Mouse (Mus musculus): ENCODE measurements around the gene Nsf. TPM values are rescaled to one million over a fixed set of nuclear protein-coding genes. Genes with fewer than 3 reads are reported as not detected.

The Nsf gene
- polyA plus RNA-seq, 1 experiment from 2014 or later, result 25.8 TPM

GRCm38 (mm10) chr11:103987423-103987822 lies 33.6 kb upstream of the Nsf start:
- Histone ChIP-seq H3K27me3 (ENCODE audit: control insufficient read depth, insufficient read depth, low read depth, low read length) (no peaks in the 10 kb centered on the region), H3K4me2 (ENCODE audit: low read depth, low read length) (no peak overlapping the region), H3K9me3 (replicated peaks; ENCODE audit: control insufficient read depth, low read length) (no peaks in the 10 kb centered on the region), H3K27ac (ENCODE audit: low read length) (no peak overlapping the region), H3K36me3 (ENCODE audit: control insufficient read depth, insufficient read depth) (peaks cover 4% of the 10 kb centered on the region), H3K4me1 (ENCODE audit: control insufficient read depth, low read depth, low read length) (no peaks in the 10 kb centered on the region), H3K9ac (ENCODE audit: low read depth, low read length) (no peak overlapping the region), H3K4me3 (ENCODE audit: low read depth, low read length) (no peak overlapping the region)
- WGBS (ENCODE audit: insufficient replicate concordance), result 32% methylated on average over 8 of the region's 8 CpGs
- peak; percentile 35; the same call in 1 of the 2 replicates for ATAC-seq (ENCODE audit: low read depth)

- no peak overlapping the region for H3K4me2 ChIP-seq (ENCODE audit: low read depth, low read length)
- no peaks in the 10 kb centered on the region for H3K27me3 ChIP-seq (ENCODE audit: control insufficient read depth, insufficient read depth, low read depth, low read length)
- no peak overlapping the region for H3K27ac ChIP-seq (ENCODE audit: low read length)
- no peak for ATAC-seq (ENCODE audit: low read depth)
- H3K4me3 ChIP-seq (ENCODE audit: low read depth, low read length), result no peak overlapping the region
- H3K9ac ChIP-seq (ENCODE audit: low read depth, low read length), result no peak overlapping the region
- no peaks in the 10 kb centered on the region for H3K4me1 ChIP-seq (ENCODE audit: control insufficient read depth, low read depth, low read length)
- 35% methylated on average over 5 of the region's 5 CpGs for WGBS (ENCODE audit: insufficient replicate concordance)
- H3K9me3 ChIP-seq (replicated peaks; ENCODE audit: control insufficient read depth, low read length), result no peaks in the 10 kb centered on the region
- H3K36me3 ChIP-seq (ENCODE audit: control insufficient read depth, insufficient read depth), result peaks cover 4% of the 10 kb centered on the region
Measured at GRCm38 (mm10) chr11:103984067-103984466, 30.2 kb upstream of the Nsf start.

- WGBS (ENCODE audit: insufficient replicate concordance), result 74% methylated on average over 5 of the region's 5 CpGs
- ATAC-seq (ENCODE audit: low read depth), result no peak
- H3K36me3 ChIP-seq (ENCODE audit: control insufficient read depth, insufficient read depth), result peaks cover 6% of the 10 kb centered on the region
Measured at GRCm38 (mm10) chr11:103981826-103982225, 28.0 kb upstream of the Nsf start.

GRCm38 (mm10) chr11:103979381-103979780 lies 25.5 kb upstream of the Nsf start:
- H3K4me1 ChIP-seq (ENCODE audit: control insufficient read depth, low read depth, low read length), result no peaks in the 10 kb centered on the region
- H3K36me3 ChIP-seq (ENCODE audit: control insufficient read depth, insufficient read depth), result peaks cover 6% of the 10 kb centered on the region
- peak; percentile 48; the same call in 1 of the 2 replicates for ATAC-seq (ENCODE audit: low read depth)
- peak overlapping the region; percentile 50 for H3K27ac ChIP-seq (ENCODE audit: low read length)
- 0 out of 2 replicates have a peak overlapping the region, but pooled peaks have one; percentile 4 for H3K9ac ChIP-seq (ENCODE audit: low read depth, low read length)
- H3K4me2 ChIP-seq (ENCODE audit: low read depth, low read length), result no peak overlapping the region
- no peak overlapping the region for H3K4me3 ChIP-seq (ENCODE audit: low read depth, low read length)
- no peaks in the 10 kb centered on the region for H3K9me3 ChIP-seq (replicated peaks; ENCODE audit: control insufficient read depth, low read length)
- WGBS (ENCODE audit: insufficient replicate concordance), result 52% methylated on average over 4 of the region's 4 CpGs
- H3K27me3 ChIP-seq (ENCODE audit: control insufficient read depth, insufficient read depth, low read depth, low read length), result no peaks in the 10 kb centered on the region

More at GRCm38 (mm10) chr11:103981826-103982225, 28.0 kb upstream of the Nsf start:
- Histone ChIP-seq H3K27ac (ENCODE audit: low read length) (no peak overlapping the region), H3K9me3 (replicated peaks; ENCODE audit: control insufficient read depth, low read length) (no peaks in the 10 kb centered on the region), H3K4me1 (ENCODE audit: control insufficient read depth, low read depth, low read length) (no peaks in the 10 kb centered on the region), H3K4me3 (ENCODE audit: low read depth, low read length) (no peak overlapping the region), H3K4me2 (ENCODE audit: low read depth, low read length) (no peak overlapping the region), H3K27me3 (ENCODE audit: control insufficient read depth, insufficient read depth, low read depth, low read length) (no peaks in the 10 kb centered on the region), H3K9ac (ENCODE audit: low read depth, low read length) (no peak overlapping the region)

GRCm38 (mm10) chr11:103970876-103971275 lies 17.0 kb upstream of the Nsf start:
- no peak overlapping the region for H3K4me3 ChIP-seq (ENCODE audit: low read depth, low read length)
- peaks cover 10% of the 10 kb centered on the region for H3K4me1 ChIP-seq (ENCODE audit: control insufficient read depth, low read depth, low read length)
- H3K9me3 ChIP-seq (replicated peaks; ENCODE audit: control insufficient read depth, low read length), result no peaks in the 10 kb centered on the region
- peaks cover 12% of the 10 kb centered on the region for H3K36me3 ChIP-seq (ENCODE audit: control insufficient read depth, insufficient read depth)
- 60% methylated on average over 3 of the region's 3 CpGs for WGBS (ENCODE audit: insufficient replicate concordance)
- no peak overlapping the region for H3K4me2 ChIP-seq (ENCODE audit: low read depth, low read length)
- no peak overlapping the region for H3K9ac ChIP-seq (ENCODE audit: low read depth, low read length)
- no peak for ATAC-seq (ENCODE audit: low read depth)
- no peak overlapping the region for H3K27ac ChIP-seq (ENCODE audit: low read length)
- no peaks in the 10 kb centered on the region for H3K27me3 ChIP-seq (ENCODE audit: control insufficient read depth, insufficient read depth, low read depth, low read length)

- WGBS (ENCODE audit: insufficient replicate concordance), result 71% methylated on average over 5 of the region's 5 CpGs
- H3K9me3 ChIP-seq (replicated peaks; ENCODE audit: control insufficient read depth, low read length), result no peaks in the 10 kb centered on the region
- H3K4me2 ChIP-seq (ENCODE audit: low read depth, low read length), result no peak overlapping the region
- peaks cover 12% of the 10 kb centered on the region for H3K36me3 ChIP-seq (ENCODE audit: control insufficient read depth, insufficient read depth)
- no peak overlapping the region for H3K9ac ChIP-seq (ENCODE audit: low read depth, low read length)
- H3K4me3 ChIP-seq (ENCODE audit: low read depth, low read length), result no peak overlapping the region
- no peak for ATAC-seq (ENCODE audit: low read depth)
- H3K27me3 ChIP-seq (ENCODE audit: control insufficient read depth, insufficient read depth, low read depth, low read length), result no peaks in the 10 kb centered on the region
- peaks cover 11% of the 10 kb centered on the region for H3K4me1 ChIP-seq (ENCODE audit: control insufficient read depth, low read depth, low read length)
- no peak overlapping the region for H3K27ac ChIP-seq (ENCODE audit: low read length)
Measured at GRCm38 (mm10) chr11:103969278-103969677, 15.4 kb upstream of the Nsf start.

GRCm38 (mm10) chr11:103967106-103967735 lies 13.4 kb upstream of the Nsf start:
- ATAC-seq (ENCODE audit: low read depth), result no peak
- Histone ChIP-seq H3K9me3 (replicated peaks; ENCODE audit: control insufficient read depth, low read length) (no peaks in the 10 kb centered on the region), H3K4me3 (ENCODE audit: low read depth, low read length) (peak overlapping the region; percentile 95), H3K27ac (ENCODE audit: low read length) (peak overlapping the region; percentile 97), H3K4me2 (ENCODE audit: low read depth, low read length) (peak overlapping the region; percentile 86), H3K4me1 (ENCODE audit: control insufficient read depth, low read depth, low read length) (peaks cover 11% of the 10 kb centered on the region), H3K9ac (ENCODE audit: low read depth, low read length) (peak overlapping the region; percentile 89), H3K36me3 (ENCODE audit: control insufficient read depth, insufficient read depth) (peaks cover 7% of the 10 kb centered on the region), H3K27me3 (ENCODE audit: control insufficient read depth, insufficient read depth, low read depth, low read length) (no peaks in the 10 kb centered on the region)
- WGBS (ENCODE audit: insufficient replicate concordance), result under 1% methylated on average over 20 of the region's 20 CpGs

GRCm38 (mm10) chr11:103956866-103957265 lies 3.0 kb upstream of the Nsf start:
- ATAC-seq (ENCODE audit: low read depth), result no peak
- no peak overlapping the region for H3K27ac ChIP-seq (ENCODE audit: low read length)
- H3K4me3 ChIP-seq (ENCODE audit: low read depth, low read length), result no peak overlapping the region
- no peaks in the 10 kb centered on the region for H3K36me3 ChIP-seq (ENCODE audit: control insufficient read depth, insufficient read depth)
- no peak overlapping the region for H3K4me2 ChIP-seq (ENCODE audit: low read depth, low read length)
- no peak overlapping the region for H3K9ac ChIP-seq (ENCODE audit: low read depth, low read length)
- H3K4me1 ChIP-seq (ENCODE audit: control insufficient read depth, low read depth, low read length), result peaks cover 11% of the 10 kb centered on the region
- WGBS (ENCODE audit: insufficient replicate concordance), result 47% methylated on average over 4 of the region's 4 CpGs
- no peaks in the 10 kb centered on the region for H3K27me3 ChIP-seq (ENCODE audit: control insufficient read depth, insufficient read depth, low read depth, low read length)
- H3K9me3 ChIP-seq (replicated peaks; ENCODE audit: control insufficient read depth, low read length), result no peaks in the 10 kb centered on the region

- 2% methylated on average over 29 of the region's 32 CpGs for WGBS (ENCODE audit: insufficient replicate concordance)
- no peaks in the 10 kb centered on the region for H3K27me3 ChIP-seq (ENCODE audit: control insufficient read depth, insufficient read depth, low read depth, low read length)
- H3K9me3 ChIP-seq (replicated peaks; ENCODE audit: control insufficient read depth, low read length), result no peaks in the 10 kb centered on the region
- H3K27ac ChIP-seq (ENCODE audit: low read length), result peak overlapping the region; percentile 58; the same call in 1 of the 2 replicates
- H3K4me3 ChIP-seq (ENCODE audit: low read depth, low read length), result peak overlapping the region; percentile 90
- ATAC-seq (ENCODE audit: low read depth), result peak; percentile 77
- no peaks in the 10 kb centered on the region for H3K36me3 ChIP-seq (ENCODE audit: control insufficient read depth, insufficient read depth)
- peak overlapping the region; percentile 77 for H3K4me2 ChIP-seq (ENCODE audit: low read depth, low read length)
- H3K9ac ChIP-seq (ENCODE audit: low read depth, low read length), result peak overlapping the region; percentile 95
- H3K4me1 ChIP-seq (ENCODE audit: control insufficient read depth, low read depth, low read length), result peaks cover 14% of the 10 kb centered on the region
Measured at GRCm38 (mm10) chr11:103953032-103953895, 592 bp downstream of the Nsf start.

Measured in liver, embryonic 16.5 days (tissue).